Mouse (Mus musculus): ENCODE measurements at regions not wholly inside any gene's neighbourhood (a gene's known extent, or its start where the extent isn't known, plus 50 kb on each side); places are given as distances from the start of the nearest gene placed in this dataset.

DNA sequence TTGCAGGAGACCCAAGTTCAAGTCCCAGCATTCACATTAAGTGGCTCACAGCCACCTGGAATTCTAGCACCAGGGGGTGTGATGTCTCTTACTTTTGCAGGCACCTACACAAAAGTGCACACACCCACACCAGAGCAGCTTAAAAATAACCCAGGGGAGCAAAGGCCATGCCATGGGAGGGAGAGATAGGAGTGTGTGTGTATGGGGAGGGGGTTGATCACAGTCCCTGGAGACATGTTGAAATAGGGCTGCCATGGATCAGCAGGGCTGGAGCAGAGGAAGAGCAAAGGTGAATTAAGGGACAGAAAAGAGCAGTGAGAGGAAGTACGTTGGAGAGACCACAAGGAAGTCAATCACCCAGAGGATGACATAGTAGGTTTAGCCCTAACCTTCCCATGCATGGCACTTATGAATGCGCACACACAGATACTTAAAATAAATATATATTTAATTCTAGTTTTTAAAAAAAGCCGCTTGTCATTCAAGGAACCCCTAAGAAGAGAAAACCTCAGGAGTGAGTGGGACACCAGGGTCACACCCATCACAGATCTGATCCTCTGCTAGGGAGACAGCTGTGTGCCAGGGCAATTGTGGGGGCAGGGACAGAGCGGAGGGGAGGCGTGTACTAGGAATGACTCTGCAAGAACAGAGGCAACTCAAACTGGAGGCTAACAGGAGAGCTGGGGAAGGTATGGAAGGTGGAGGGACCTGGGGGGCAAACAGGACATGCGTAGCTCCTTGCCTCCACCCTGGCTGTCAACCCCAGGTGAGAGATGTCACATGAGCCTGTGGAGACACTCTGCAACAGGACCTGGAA, 189.5 kb upstream of the Rybp start:
- no peak for DNase-seq (ENCODE audit: low read depth, low spot score)

DNA sequence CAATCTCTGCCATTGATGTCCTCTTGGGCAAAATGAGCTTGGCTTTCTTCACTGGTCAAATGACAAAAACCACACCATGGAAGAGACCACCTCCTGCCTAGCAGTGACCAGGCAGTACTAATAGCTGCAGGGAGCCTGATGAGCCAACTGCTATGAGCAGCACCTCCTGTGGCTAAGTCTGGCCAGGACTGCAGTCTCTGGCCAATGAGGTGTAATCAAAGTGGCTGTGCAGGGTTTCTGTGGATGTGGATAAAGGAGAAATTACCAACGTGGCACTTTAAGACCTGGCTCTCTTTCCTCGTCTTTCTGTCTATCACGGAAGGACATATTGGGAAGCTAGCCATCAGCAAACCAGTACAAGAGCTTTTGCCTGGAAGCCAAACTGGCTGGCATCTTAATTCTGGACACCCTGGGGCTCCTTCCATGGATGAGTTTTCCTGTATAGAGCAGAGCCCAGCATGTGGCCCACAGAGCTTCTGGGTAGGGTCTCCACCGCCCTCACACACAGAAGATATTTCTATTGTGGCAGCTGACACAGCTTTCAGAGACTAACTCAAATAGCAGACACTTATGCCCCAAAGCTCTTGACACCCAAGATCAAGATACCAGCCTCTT, 188.2 kb upstream of the Rybp start:
- no peak for DNase-seq (ENCODE audit: low read depth, low spot score)

DNA sequence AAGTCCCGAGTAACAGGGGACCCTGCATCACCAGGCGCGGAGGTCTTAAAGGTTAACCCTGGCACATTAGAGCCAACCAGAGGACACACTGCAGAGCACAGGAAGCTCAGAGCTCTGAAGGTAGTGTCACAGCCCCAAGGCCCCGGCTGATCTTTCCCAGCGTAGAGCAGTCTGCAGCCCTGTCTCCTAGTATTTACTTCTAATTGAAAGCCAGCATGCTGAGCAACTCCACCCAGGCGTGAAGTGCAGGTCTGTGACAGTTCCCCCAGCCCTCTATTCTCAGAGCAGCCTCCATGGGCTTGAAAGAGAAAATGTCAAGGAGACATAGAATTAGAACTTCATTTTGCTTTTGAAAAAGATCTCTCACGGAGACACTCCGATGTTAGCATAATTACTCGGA, 187.0 kb upstream of the Rybp start:
- no peak for DNase-seq (ENCODE audit: low read depth, low spot score)

DNA sequence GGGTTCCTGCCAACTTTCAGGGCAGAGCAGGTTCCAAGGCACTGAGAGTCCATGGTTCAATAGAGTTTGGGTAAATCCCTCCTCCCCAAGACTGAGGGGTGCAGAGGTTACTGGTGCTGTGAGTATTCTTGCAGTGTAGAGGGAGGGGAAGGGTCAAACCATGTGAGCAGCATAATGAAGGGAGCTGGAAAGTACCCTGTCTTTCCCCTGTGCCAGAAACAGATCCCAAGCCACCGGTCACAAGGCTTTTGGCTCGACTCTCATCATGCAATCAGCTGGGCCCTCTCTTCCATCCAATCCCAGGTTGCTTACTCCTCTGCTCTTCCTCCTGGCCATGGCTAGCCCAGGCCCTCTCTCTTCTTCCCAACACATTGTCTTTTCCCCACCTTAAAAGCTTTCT, 182.8 kb upstream of the Rybp start:
- DNase-seq (ENCODE audit: low read depth, low spot score): no peak

DNA sequence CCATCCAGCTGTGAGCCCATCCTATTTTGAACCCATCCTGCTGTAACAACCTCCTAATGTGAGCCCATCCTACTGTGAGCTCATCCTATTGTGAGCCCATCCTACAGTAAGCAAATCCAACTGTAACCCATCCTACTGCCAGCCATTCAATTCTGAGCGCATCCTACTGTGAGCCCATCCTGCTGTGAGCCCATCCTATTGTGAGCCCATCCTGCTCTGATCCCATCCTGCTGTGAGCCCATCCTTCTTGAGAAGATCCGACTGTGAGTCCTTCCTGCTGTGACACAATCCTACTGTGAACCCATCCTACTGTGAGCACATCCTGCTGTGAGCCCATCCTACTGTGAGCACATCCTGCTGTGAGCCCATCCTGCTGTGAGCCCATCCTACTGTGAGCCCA, 175.5 kb upstream of the Rybp start:
- DNase-seq (ENCODE audit: low read depth, low spot score): no peak

DNA sequence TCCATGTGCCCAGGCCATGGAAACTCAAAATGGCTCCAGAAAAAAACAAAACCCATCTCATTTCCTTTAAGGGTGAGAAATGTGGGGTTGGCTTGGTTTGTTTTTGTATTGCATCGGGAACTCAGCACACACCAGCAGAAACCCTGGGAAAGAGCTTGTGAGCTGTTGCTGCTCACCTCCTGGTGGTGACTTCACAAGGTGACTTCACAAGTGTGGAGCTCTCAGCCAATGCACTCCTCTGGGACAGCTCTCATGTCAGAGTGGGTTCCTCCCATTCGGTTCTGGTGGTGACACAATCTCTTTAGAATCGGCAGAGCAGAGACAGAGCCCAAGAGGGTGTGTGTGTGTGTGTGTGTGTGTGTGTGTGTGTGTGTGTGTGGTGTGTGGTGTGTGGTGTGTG, 166.1 kb upstream of the Rybp start:
- DNase-seq (ENCODE audit: low read depth, low spot score): no peak

DNA sequence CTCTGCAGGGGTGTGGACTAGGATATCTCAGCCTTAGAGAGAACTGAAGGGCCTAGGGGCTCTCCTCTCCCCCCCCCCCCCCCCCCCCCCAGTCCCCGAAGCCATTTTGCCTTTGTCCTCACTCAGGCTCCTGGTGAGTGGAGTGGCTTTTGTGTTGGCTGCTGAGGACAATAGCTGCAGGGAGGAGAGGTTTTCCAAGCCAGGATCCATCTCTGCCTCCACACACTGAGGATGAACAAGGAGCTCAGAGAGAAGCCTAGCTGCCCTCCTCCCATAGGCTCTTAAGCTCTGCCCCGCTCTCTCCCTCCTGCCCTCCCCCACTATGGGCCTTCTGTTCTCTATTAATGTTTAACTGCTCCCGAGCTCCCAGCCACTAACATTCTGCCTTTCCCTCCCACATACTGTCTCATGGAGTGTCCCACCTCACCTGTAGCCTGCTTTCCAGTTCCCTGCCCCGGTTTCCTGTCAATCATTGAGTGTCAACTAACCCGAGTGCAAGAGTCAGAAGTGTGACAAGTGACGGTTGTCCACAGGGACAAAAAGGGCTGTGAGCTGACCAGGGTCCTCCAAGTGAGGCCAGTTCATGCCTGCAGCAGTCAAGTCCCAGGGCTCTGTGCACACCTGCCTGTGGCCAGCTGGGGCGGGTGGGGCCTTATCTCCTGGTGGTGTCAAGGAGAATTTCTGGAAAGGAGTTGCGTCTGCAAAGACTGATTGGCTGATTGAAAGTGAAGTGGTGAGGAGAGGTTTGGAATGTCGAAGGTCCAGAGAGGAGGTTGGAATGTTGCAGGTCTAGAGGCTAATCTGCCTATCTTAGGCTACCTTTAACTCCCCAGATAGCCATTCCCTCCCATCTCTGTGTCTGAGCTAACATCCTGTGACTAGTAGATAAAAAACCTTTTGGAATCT, 165.1 kb upstream of the Rybp start:
- DNase-seq (ENCODE audit: low read depth, low spot score): no peak

DNA sequence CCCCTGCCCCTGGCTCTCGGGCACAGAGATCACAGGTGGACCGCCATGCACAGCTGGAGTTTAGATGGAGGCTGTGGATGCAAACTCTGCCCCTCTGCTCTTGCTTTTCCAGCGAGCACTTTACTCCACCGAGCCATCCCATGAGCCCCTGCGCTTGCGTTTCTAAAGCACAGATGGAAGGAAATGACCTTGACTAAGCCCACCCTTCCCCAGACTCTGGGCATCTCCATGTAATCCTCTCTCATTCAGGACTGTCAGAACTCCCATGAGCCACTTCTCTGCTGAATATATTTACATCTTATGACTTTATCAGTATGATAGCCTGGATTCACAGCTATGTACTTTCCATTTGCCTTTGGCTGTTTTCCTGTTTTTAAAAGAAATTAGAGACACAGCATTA, 162.8 kb upstream of the Rybp start:
- DNase-seq (ENCODE audit: low read depth, low spot score): no peak

DNA sequence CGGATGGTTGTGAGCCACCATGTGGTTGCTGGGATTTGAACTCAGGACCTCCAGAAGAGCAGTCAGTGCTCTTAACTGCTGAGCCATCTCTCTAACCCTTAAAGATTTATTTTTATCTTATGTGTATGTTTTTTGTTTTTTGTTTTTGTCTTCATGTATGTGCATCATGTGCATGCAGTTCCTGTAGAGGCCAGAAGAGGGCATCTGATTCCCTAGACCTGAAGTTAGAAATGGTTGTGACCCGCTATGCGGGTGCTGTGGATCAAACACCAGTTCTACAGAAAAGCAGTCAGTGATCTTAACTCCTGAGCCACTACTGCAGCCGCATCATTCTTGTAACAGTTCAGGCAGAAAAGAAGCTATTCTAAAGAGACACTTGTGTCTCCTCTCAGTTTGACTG, 161.8 kb upstream of the Rybp start:
- no peak for DNase-seq (ENCODE audit: low read depth, low spot score)

DNA sequence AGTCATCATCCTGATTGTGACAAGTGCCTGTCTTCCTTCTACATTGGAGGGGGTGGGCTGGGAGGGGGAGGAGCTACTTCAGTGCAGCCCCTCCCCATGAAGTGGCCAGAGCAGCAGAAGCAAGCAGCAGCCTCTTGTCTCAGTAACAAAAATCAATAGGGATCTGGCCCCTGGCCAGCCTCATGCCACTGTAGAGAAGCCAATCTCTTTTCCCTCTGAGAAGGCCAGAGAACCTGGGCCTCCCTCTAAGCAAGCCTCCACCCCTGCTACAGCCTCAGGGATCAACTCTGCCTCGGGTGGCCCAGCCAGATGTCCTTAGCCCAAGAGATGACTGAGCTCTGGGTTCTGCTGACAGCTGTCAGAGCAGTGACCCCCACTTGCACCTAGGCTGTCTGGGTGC, 159.9 kb upstream of the Rybp start:
- no peak for DNase-seq (ENCODE audit: low read depth, low spot score)

DNA sequence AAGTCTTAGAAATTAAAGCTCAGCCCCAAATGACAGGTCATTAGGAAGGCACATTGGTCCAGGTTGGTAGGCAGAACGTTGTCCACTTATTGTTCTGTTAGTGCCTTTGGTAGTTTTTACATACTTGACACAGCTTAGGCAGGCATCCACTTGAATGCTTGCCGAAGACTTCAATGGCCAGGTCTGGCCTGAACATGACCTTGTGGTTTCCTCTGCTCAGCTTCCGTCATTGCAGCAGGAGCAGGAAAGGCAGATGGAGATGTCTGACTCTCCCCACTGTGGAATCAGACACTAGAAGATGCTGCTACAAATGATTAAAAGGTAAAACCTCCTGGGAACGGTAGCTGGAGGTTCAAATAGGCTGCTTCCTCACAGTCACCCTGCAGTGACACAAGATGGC, 159.5 kb upstream of the Rybp start:
- DNase-seq (ENCODE audit: low read depth, low spot score): no peak

DNA sequence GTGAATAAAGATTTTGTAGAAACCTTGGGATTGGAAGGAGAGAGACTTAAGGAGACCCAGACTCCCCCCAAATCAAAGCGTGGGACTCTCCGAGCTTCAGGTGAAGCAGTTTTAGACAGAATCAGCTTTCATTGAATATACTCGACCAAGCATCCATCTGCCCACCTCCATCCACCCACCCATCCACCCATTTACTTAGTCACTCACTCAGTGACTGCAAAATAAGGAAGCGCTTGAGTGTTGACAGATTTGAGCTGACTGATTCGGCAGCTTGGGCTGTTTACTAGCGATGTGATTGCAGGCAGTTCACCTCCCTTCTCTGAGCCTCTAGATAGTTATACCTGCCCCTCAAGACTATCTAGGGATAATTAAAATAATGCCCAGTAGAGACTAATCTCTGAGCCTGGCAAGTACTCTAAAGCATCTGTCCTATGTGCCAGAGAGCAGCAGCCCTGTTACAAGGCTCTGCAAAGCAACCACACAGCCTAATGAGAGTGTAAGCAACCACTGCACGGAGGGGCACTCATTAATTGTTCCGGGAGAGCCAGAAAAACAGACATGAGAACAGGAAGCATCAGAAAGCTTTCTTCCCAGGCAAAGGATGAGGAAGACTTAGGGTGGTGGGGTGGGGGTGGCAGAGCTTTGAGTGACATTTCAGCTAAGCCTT, 151.9 kb upstream of the Rybp start:
- no peak for DNase-seq (ENCODE audit: low read depth, low spot score)

DNA sequence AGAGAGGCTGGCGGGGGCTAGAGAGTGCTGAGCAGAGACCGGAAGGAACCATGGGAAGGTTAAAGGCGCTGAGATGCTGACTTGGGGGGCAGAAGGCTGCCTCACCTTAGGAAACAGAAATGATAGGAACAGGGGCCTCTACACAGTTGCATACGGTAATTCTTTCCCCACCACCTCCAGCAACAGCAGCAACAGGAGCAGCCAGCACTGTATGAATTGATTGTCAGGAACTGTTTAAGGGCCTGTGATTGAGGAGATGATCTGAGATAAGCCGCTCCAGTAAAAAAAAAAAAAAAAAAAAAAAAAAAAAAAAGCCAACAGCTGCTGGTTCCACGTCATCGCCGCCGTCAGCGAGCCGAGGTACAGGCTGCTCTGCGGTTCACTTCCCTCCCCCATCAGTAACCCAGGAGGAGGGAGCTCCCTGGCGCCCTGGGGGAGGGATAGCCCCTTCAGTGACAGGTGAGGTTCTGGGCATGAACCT, 151.3 kb upstream of the Rybp start:
- DNase-seq (ENCODE audit: low read depth, low spot score): peak; percentile 39

DNA sequence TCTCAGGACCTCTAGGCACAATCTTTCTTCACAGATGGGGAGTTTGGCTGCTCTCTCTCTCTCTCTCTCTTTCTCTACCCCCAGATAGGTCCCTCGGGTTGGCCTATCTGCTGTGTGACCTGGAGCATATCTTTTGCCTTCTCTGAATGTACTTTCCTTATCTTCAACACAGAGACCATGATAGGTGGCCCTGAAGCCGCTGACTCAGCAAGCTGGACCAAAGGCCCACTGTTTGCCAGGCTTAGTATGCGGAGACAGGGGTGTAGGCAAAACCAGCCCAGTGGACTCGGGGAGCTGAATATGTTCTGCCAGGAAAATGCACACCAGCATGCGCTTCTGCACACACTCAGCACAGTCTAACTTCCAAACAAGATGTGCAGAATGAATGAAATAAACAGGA, 150.7 kb upstream of the Rybp start:
- DNase-seq (ENCODE audit: low read depth, low spot score): no peak

DNA sequence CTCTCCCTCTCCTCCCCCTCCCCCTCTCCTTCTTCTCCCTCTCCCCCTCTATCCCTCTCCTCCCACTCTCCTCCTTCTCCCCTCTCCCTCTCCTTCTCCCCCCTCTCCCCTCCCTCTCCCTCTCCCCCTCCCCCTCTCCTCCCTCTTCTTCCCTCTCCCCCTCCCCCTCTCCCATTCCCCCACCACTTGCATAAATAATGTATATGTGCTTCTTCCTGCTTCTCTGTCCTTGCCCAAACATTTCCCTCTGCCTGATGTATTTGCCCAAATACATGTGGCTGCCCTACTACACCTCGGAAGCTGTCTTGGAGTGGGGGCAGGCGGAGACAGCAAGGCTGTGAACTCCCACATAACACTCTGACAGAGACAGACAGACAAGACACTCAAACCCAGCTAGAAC, 149.2 kb upstream of the Rybp start:
- DNase-seq (ENCODE audit: low read depth, low spot score): no peak

DNA sequence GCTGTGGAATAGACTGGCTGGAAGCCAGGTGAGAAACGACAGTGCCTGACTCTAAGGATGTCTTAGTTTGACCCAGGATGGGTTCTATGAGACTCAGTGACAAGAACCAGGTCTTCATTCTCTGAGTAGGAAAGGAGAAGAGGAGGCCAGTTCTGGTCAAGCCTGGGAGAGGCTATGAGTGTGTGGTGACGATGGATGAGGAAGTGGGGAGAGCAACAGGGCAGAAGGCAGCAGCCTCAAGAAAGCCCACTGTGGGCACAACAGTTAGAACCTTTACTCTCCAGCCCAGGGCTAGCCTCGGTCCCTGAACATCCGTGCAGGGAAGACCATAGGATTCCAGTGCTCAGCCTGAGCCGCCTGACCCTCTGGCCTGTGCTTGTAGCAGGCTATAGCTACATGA, 147.9 kb upstream of the Rybp start:
- DNase-seq (ENCODE audit: low read depth, low spot score): no peak

DNA sequence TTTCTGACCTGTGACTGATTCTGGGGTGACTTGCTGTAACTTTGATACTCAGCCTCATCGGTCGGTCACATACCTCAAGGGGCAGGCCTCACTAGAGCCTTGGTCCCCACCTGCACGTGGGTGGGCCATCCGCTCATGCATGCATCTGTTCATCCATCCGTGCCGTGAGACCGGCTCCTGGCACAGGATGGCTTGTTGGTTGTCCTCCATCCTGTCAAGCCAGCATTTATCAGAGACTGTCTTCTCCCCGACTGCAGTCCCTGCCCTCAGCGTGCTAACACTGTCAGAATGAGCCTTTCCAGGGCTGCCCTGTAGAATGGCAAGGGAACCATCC, 146.2 kb upstream of the Rybp start:
- DNase-seq (ENCODE audit: low read depth, low spot score): no peak

DNA sequence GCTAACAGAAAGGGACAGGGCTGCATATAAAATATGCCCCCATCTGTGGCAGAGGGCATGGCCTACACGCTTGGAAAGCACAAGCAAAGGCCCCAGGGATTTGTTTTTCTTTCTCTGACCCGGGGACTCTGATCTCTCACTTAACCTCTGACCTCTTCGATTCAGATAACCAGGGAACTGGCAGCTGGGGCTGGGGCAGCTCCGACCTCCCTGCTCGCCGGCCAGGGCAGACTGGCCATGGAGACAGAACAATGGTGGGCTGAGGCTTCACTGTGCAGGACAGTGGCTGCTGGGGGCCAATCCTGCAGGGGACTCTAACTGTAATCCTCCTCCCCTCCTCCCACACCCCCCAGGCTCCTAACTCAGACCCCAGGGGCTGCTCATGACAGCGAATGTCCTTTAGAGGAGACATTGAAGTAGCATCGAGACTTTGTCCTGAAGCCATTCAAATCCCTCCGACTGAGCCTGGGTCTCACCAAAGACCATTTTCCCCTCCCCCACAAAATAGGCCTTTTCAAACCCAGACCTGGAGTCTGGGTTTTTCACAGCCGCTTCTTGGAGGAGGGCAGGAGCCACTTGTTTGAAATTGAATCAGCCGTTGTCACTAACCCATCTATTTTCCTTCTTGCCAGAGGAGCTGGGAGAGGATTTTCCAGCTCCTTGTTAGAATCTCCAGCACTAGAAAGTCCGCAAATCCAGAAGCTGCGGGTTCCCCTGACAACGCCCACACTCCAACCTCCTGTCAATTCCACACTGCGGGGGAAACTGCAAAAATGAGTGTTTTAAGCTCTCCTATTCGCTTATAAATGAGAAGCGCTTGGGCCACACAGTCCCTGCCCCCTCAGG, 145.6 kb upstream of the Rybp start:
- no peak for DNase-seq (ENCODE audit: low read depth, low spot score)

DNA sequence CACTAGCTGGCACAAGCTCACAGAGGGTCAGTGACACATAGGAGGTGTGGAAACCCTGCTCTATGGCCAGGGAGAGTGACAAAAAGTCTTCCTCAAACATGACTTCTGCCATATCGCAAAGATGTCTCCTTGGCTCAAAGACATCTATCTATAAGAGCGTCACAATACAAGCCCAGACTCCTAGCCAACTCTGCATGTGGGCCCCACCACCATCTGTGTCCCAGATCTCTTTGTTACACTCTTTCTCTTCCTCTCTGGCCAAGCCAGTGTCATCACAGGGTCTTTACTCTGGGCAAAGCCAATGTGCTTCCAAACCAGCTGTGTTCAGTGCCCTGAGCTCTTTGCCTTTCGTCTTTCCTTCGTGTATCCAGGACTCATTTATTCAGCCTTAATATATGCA, 143.0 kb upstream of the Rybp start:
- no peak for DNase-seq (ENCODE audit: low read depth, low spot score)

DNA sequence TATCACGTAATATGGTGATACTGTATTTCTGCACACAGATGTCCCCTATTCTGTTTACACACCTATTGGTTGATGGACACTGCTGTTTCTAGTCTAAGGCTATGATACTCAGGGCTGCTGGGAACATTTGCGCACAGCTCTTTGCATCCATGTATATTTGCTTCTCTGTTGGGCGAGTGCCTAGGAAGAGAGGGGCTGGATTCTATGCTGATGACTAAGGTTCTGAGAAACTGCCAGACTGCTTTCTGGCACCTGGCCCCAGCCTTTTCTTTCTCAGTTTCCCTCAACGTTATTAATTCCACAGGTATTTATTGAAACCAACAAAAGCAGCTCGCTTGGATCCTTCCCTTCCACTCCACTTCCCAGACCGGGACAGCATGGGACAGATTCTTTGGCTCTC, 142.2 kb upstream of the Rybp start:
- no peak for DNase-seq (ENCODE audit: low read depth, low spot score)

DNA sequence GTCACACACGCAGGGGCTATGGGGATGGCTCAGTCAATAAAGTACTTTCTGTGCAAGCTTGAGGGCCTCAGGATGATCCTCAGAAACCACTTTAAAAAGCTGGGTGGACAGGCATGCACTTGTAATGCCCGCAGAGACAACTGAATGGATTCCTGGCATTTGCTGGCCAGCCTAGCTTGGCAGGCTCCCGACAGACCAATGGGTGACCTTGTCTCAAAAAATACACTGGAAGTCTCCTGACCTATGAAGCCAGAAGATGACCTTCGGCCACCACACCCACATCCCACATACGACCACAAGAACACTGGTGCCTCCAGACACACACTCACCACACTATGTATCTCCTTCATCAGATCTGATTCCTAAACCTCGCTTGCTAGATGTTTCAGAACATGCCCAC, 141.5 kb upstream of the Rybp start:
- DNase-seq (ENCODE audit: low read depth, low spot score): no peak
